Mouse (Mus musculus) megakaryocyte, embryonic 14.5 days (primary cell): Measurements from ENCODE around the gene Gprc5d.

Source experiments
- FLI1 ChIP-seq: IDR thresholded peaks from 2 replicates; pipeline ENCODE4 v1.6.1; 2012; ENCODE audit warnings: low read length, inconsistent platforms, mixed read lengths
- GATA1 ChIP-seq: IDR thresholded peaks from 3 replicates; pipeline ENCODE4 v1.6.1; 2012; ENCODE audit warnings: mixed read lengths, low read length, inconsistent platforms, borderline replicate concordance

- TF ChIP-seq GATA1 (no peak), FLI1 (no peak)
These were observed 1.6 kb downstream of the Gprc5d start for GRCm38 (mm10) chr6:135116479-135116878.
